Mouse (Mus musculus) B cell, adult 2 months (primary cell): ENCODE results near the gene Tmem200a.

Experiments used
- DNase-seq, 2 experiments: peaks; one replicate each; pipeline ENCODE4 v3.0.0; 2022

Tmem200a gene

GRCm38 (mm10) chr10:25876809-25877208, 202.0 kb downstream of the Tmem200a start:
- no peak for DNase-seq

GRCm38 (mm10) chr10:25868739-25869138, 210.1 kb downstream of the Tmem200a start:
- DNase-seq = no peak
